Mouse (Mus musculus) liver, adult (tissue): Measurements from ENCODE around the gene Stub1.

Experiments used
- GATA4 ChIP-seq: IDR thresholded peaks from 2 replicates; pipeline ENCODE4 v1.6.1; 2014; ENCODE audit warnings: mild to moderate bottlenecking, low read length; ENCODE audit not compliant: insufficient replicate concordance

The Stub1 gene

GRCm38 (mm10) chr17:25874148-25874720, 41.0 kb upstream of the Stub1 start:
- no peak for TF ChIP-seq GATA4

GRCm38 (mm10) chr17:25873405-25874147, 40.4 kb upstream of the Stub1 start:
- TF ChIP-seq GATA4: no peak

- TF ChIP-seq GATA4: no peak
Observed at GRCm38 (mm10) chr17:25872676-25873075, 39.5 kb upstream of the Stub1 start.

GRCm38 (mm10) chr17:25869954-25870353, 36.8 kb upstream of the Stub1 start:
- TF ChIP-seq GATA4: no peak

GRCm38 (mm10) chr17:25869498-25869897, 36.3 kb upstream of the Stub1 start:
- no peak for TF ChIP-seq GATA4

- TF ChIP-seq GATA4: no peak; the same call in 1 of the 2 replicates
Observed at GRCm38 (mm10) chr17:25868601-25869191, 35.5 kb upstream of the Stub1 start, which contains the start of gene Mcrip2. Gene Mcrip2, minus strand, starts transcription at chr17:25868764.

- TF ChIP-seq GATA4: peak; percentile 35; the same call in 1 of the 2 replicates
Observed at GRCm38 (mm10) chr17:25867836-25868600, 34.8 kb upstream of the Stub1 start.

- no peak for TF ChIP-seq GATA4
Observed at GRCm38 (mm10) chr17:25867509-25867835, 34.3 kb upstream of the Stub1 start.

- TF ChIP-seq GATA4: no peak
Observed at GRCm38 (mm10) chr17:25866172-25866571, 33.0 kb upstream of the Stub1 start.

- TF ChIP-seq GATA4: no peak
Observed at GRCm38 (mm10) chr17:25865288-25865687, 32.1 kb upstream of the Stub1 start.

GRCm38 (mm10) chr17:25864311-25864710, 31.1 kb upstream of the Stub1 start:
- no peak for TF ChIP-seq GATA4

- no peak for TF ChIP-seq GATA4
Observed at GRCm38 (mm10) chr17:25863681-25864080, 30.5 kb upstream of the Stub1 start.

GRCm38 (mm10) chr17:25861704-25862612, 28.8 kb upstream of the Stub1 start:
- TF ChIP-seq GATA4: no peak

GRCm38 (mm10) chr17:25860832-25861703, 27.9 kb upstream of the Stub1 start, which contains the start of gene Wdr90:
Gene Wdr90, minus strand, starts transcription at chr17:25861501.
- no peak; the same call in 1 of the 2 replicates for TF ChIP-seq GATA4
